Mouse (Mus musculus): Measurements from ENCODE around the gene Pcbp1.

GRCm38 (mm10) chr6:86510979-86511378 lies 15.1 kb downstream of the Pcbp1 start:
- no peak for TF ChIP-seq CTCF (conservative IDR thresholded peaks at IDR 0.05; ENCODE audit: low read length)
- no peak for TF ChIP-seq NANOG (IDR thresholded peaks at IDR 0.05; ENCODE audit: borderline replicate concordance, low read length)
- no peak for TF ChIP-seq POU5F1 (IDR thresholded peaks at IDR 0.05; ENCODE audit: borderline replicate concordance, low read length)

Data from E14TG2a.4 (cell line).